Mouse (Mus musculus) MEL-GATA-1-ER (cell line): Measurements from ENCODE around the gene BC025920.

Experiments
- DNase-seq: peaks from one replicate; pipeline ENCODE4 v3.0.0-alpha.2; 2012; ENCODE audit warnings: low read depth; ENCODE audit errors: extremely low read depth

The BC025920 gene

GRCm38 (mm10) chr10:81605974-81606751 lies at the start of gene BC025920:
TSS of gene BC025920 (plus strand) at chr10:81606270.
- peak; percentile 99 for DNase-seq

- DNase-seq = no peak
Observed at GRCm38 (mm10) chr10:81556282-81556681, 49.8 kb upstream of the BC025920 start.

- no peak for DNase-seq
Observed at GRCm38 (mm10) chr10:81557491-81557890, 48.6 kb upstream of the BC025920 start.

- no peak for DNase-seq
Observed at GRCm38 (mm10) chr10:81559163-81559626, 46.9 kb upstream of the BC025920 start, which contains the start of gene Aes. TSS of gene Aes (plus strand) at chr10:81559488.

GRCm38 (mm10) chr10:81559627-81560539 lies 46.2 kb upstream of the BC025920 start:
- no peak for DNase-seq

- DNase-seq = no peak
Observed at GRCm38 (mm10) chr10:81560719-81561459, 45.2 kb upstream of the BC025920 start.

GRCm38 (mm10) chr10:81562411-81562810 lies 43.7 kb upstream of the BC025920 start:
- no peak for DNase-seq

GRCm38 (mm10) chr10:81563481-81563880 lies 42.6 kb upstream of the BC025920 start:
- DNase-seq = no peak

GRCm38 (mm10) chr10:81564216-81564615 lies 41.9 kb upstream of the BC025920 start:
- no peak for DNase-seq

GRCm38 (mm10) chr10:81564734-81565133 lies 41.3 kb upstream of the BC025920 start:
- DNase-seq = no peak

GRCm38 (mm10) chr10:81565257-81566228 lies 40.5 kb upstream of the BC025920 start:
- no peak for DNase-seq

- no peak for DNase-seq
Observed at GRCm38 (mm10) chr10:81568381-81569191, 37.5 kb upstream of the BC025920 start.

GRCm38 (mm10) chr10:81569507-81570237 lies 36.4 kb upstream of the BC025920 start:
- DNase-seq = no peak

GRCm38 (mm10) chr10:81570238-81570800 lies 35.8 kb upstream of the BC025920 start:
- no peak for DNase-seq

GRCm38 (mm10) chr10:81570831-81571500 lies 35.1 kb upstream of the BC025920 start:
- no peak for DNase-seq

- DNase-seq = peak; percentile 98
Observed at GRCm38 (mm10) chr10:81571501-81571876, 34.6 kb upstream of the BC025920 start.

GRCm38 (mm10) chr10:81572133-81572671 lies 33.9 kb upstream of the BC025920 start:
- no peak for DNase-seq
